Mouse (Mus musculus): ENCODE data around the gene Serpina16. TPM values are rescaled to one million over a fixed set of nuclear protein-coding genes. Genes with fewer than 3 reads are reported as not detected.

The Serpina16 gene
- polyA plus RNA-seq (2012; rRNA removed): not detected in 2 replicates

- TF ChIP-seq CTCF (IDR thresholded peaks at IDR 0.05; ENCODE audit: extremely low read depth, insufficient read depth, low read length) (no peak), POLR2A (IDR thresholded peaks at IDR 0.05; ENCODE audit: extremely low read depth, insufficient read depth, low read length) (no peak)
- no peak within 1 kb of the TSS for H3K27ac ChIP-seq (ENCODE audit: insufficient read depth, low read length)
- H3K4me1 ChIP-seq (ENCODE audit: control insufficient read depth, insufficient read depth, low read length): no peaks in the 10 kb centered on the region
- no peak within 1 kb of the TSS for H3K4me3 ChIP-seq (ENCODE audit: insufficient read depth, low read length)
Observed at GRCm38 (mm10) chr12:103676039-103676438, at the start of gene Serpina16. TSS of gene Serpina16 (minus strand) at chr12:103676139.

- H3K27ac ChIP-seq (ENCODE audit: insufficient read depth, low read length): no peak overlapping the region
Observed at GRCm38 (mm10) chr12:103711537-103711936, 35.6 kb upstream of the Serpina16 start.

GRCm38 (mm10) chr12:103710405-103710804 is 34.5 kb upstream of the Serpina16 start:
- peak; percentile 48; the same call in 1 of the 2 replicates for TF ChIP-seq CTCF (IDR thresholded peaks at IDR 0.05; ENCODE audit: extremely low read depth, insufficient read depth, low read length)
- TF ChIP-seq POLR2A (IDR thresholded peaks at IDR 0.05; ENCODE audit: extremely low read depth, insufficient read depth, low read length): no peak
- H3K27ac ChIP-seq (ENCODE audit: insufficient read depth, low read length): no peak overlapping the region
- H3K4me1 ChIP-seq (ENCODE audit: control insufficient read depth, insufficient read depth, low read length): no peaks in the 10 kb centered on the region
- no peak overlapping the region for H3K4me3 ChIP-seq (ENCODE audit: insufficient read depth, low read length)

More at GRCm38 (mm10) chr12:103711537-103711936, 35.6 kb upstream of the Serpina16 start:
- no peak for TF ChIP-seq POLR2A (IDR thresholded peaks at IDR 0.05; ENCODE audit: extremely low read depth, insufficient read depth, low read length)
- TF ChIP-seq CTCF (IDR thresholded peaks at IDR 0.05; ENCODE audit: extremely low read depth, insufficient read depth, low read length): no peak
- Histone ChIP-seq H3K4me1 (ENCODE audit: control insufficient read depth, insufficient read depth, low read length) (no peaks in the 10 kb centered on the region), H3K4me3 (ENCODE audit: insufficient read depth, low read length) (no peak overlapping the region)

- no peaks in the 10 kb centered on the region for H3K4me1 ChIP-seq (ENCODE audit: control insufficient read depth, insufficient read depth, low read length)
- TF ChIP-seq POLR2A (IDR thresholded peaks at IDR 0.05; ENCODE audit: extremely low read depth, insufficient read depth, low read length): no peak
- TF ChIP-seq CTCF (IDR thresholded peaks at IDR 0.05; ENCODE audit: extremely low read depth, insufficient read depth, low read length): no peak
- H3K27ac ChIP-seq (ENCODE audit: insufficient read depth, low read length): no peak overlapping the region
- no peak overlapping the region for H3K4me3 ChIP-seq (ENCODE audit: insufficient read depth, low read length)
Observed at GRCm38 (mm10) chr12:103706113-103706512, 30.2 kb upstream of the Serpina16 start.

- no peak for TF ChIP-seq POLR2A (IDR thresholded peaks at IDR 0.05; ENCODE audit: extremely low read depth, insufficient read depth, low read length)
- no peak for TF ChIP-seq CTCF (IDR thresholded peaks at IDR 0.05; ENCODE audit: extremely low read depth, insufficient read depth, low read length)
- no peak overlapping the region for H3K4me3 ChIP-seq (ENCODE audit: insufficient read depth, low read length)
- H3K27ac ChIP-seq (ENCODE audit: insufficient read depth, low read length): no peak overlapping the region
- no peaks in the 10 kb centered on the region for H3K4me1 ChIP-seq (ENCODE audit: control insufficient read depth, insufficient read depth, low read length)
Observed at GRCm38 (mm10) chr12:103705547-103705946, 29.6 kb upstream of the Serpina16 start.

- TF ChIP-seq POLR2A (IDR thresholded peaks at IDR 0.05; ENCODE audit: extremely low read depth, insufficient read depth, low read length) (no peak), CTCF (IDR thresholded peaks at IDR 0.05; ENCODE audit: extremely low read depth, insufficient read depth, low read length) (no peak)
- Histone ChIP-seq H3K4me3 (ENCODE audit: insufficient read depth, low read length) (no peak overlapping the region), H3K27ac (ENCODE audit: insufficient read depth, low read length) (no peak overlapping the region), H3K4me1 (ENCODE audit: control insufficient read depth, insufficient read depth, low read length) (no peaks in the 10 kb centered on the region)
Observed at GRCm38 (mm10) chr12:103700144-103700750, 24.3 kb upstream of the Serpina16 start.

GRCm38 (mm10) chr12:103695429-103695828 is 19.5 kb upstream of the Serpina16 start, which contains the start of gene Serpina1f:
TSS of gene Serpina1f (minus strand) at chr12:103695529.
- Histone ChIP-seq H3K4me3 (ENCODE audit: insufficient read depth, low read length) (no peak within 1 kb of the TSS), H3K27ac (ENCODE audit: insufficient read depth, low read length) (no peak within 1 kb of the TSS), H3K4me1 (ENCODE audit: control insufficient read depth, insufficient read depth, low read length) (no peaks in the 10 kb centered on the region)
- TF ChIP-seq POLR2A (IDR thresholded peaks at IDR 0.05; ENCODE audit: extremely low read depth, insufficient read depth, low read length): no peak
- TF ChIP-seq CTCF (IDR thresholded peaks at IDR 0.05; ENCODE audit: extremely low read depth, insufficient read depth, low read length): no peak

- Histone ChIP-seq H3K4me3 (ENCODE audit: insufficient read depth, low read length) (no peak overlapping the region), H3K27ac (ENCODE audit: insufficient read depth, low read length) (no peak overlapping the region), H3K4me1 (ENCODE audit: control insufficient read depth, insufficient read depth, low read length) (no peaks in the 10 kb centered on the region)
- TF ChIP-seq CTCF (IDR thresholded peaks at IDR 0.05; ENCODE audit: extremely low read depth, insufficient read depth, low read length) (no peak), POLR2A (IDR thresholded peaks at IDR 0.05; ENCODE audit: extremely low read depth, insufficient read depth, low read length) (no peak)
Observed at GRCm38 (mm10) chr12:103688221-103688814, 12.4 kb upstream of the Serpina16 start.

- Histone ChIP-seq H3K27ac (ENCODE audit: insufficient read depth, low read length) (no peak overlapping the region), H3K4me1 (ENCODE audit: control insufficient read depth, insufficient read depth, low read length) (no peaks in the 10 kb centered on the region), H3K4me3 (ENCODE audit: insufficient read depth, low read length) (no peak overlapping the region)
- TF ChIP-seq CTCF (IDR thresholded peaks at IDR 0.05; ENCODE audit: extremely low read depth, insufficient read depth, low read length) (no peak), POLR2A (IDR thresholded peaks at IDR 0.05; ENCODE audit: extremely low read depth, insufficient read depth, low read length) (no peak)
Observed at GRCm38 (mm10) chr12:103687021-103687420, 11.1 kb upstream of the Serpina16 start.

- Histone ChIP-seq H3K27ac (ENCODE audit: insufficient read depth, low read length) (no peak overlapping the region), H3K4me1 (ENCODE audit: control insufficient read depth, insufficient read depth, low read length) (no peaks in the 10 kb centered on the region), H3K4me3 (ENCODE audit: insufficient read depth, low read length) (no peak overlapping the region)
- TF ChIP-seq CTCF (IDR thresholded peaks at IDR 0.05; ENCODE audit: extremely low read depth, insufficient read depth, low read length): no peak
- no peak for TF ChIP-seq POLR2A (IDR thresholded peaks at IDR 0.05; ENCODE audit: extremely low read depth, insufficient read depth, low read length)
Observed at GRCm38 (mm10) chr12:103686050-103686449, 10.1 kb upstream of the Serpina16 start.
